ENCODE assay signal across 8 mouse cellular contexts in genomic region chr2:52425523-52425795, GRCm38 (mm10). TPM values are rescaled to one million over a fixed set of nuclear protein-coding genes. Genes with fewer than 3 reads are reported as not detected.
DNase-seq lines count a peak whose midpoint lies in the region; ATAC-seq lines count a peak whose summit lies in the region.

No protein-coding gene starts in this region.

- no peak for ATAC-seq in heart, embryonic 15.5 days (replicated peaks; ENCODE audit: insufficient number of reproducible peaks, insufficient read depth, low FRiP score, low read depth)
- ATAC-seq in hindbrain, embryonic 16.5 days, result no peak
- no peak for ATAC-seq in midbrain, embryonic 13.5 days

- no peak for DNase-seq in heart, postnatal 14 days
- no peak for DNase-seq in gastrocnemius, adult 18-20 months (ENCODE audit: low spot score)
- DNase-seq in urinary bladder, postnatal 25 days (ENCODE audit: low spot score), result no peak
- no peak for DNase-seq in adrenal gland, postnatal 14 days

- no peaks in the 10 kb centered on the region for H3K36me3 ChIP-seq in heart, embryonic 15.5 days
- H3K36me3 ChIP-seq in hindbrain, embryonic 16.5 days (ENCODE audit: control insufficient read depth, insufficient read depth, low read length), result no peaks in the 10 kb centered on the region
- no peaks in the 10 kb centered on the region for H3K36me3 ChIP-seq in midbrain, embryonic 13.5 days

- peaks cover 21% of the 10 kb centered on the region for H3K4me1 ChIP-seq in heart, embryonic 15.5 days (replicated peaks)
- H3K4me1 ChIP-seq in brown adipose tissue, adult 24 weeks (ENCODE audit: control insufficient read depth, insufficient read depth, insufficient read length, low read length), result peaks cover 12% of the 10 kb centered on the region
- peaks cover 26% of the 10 kb centered on the region for H3K4me1 ChIP-seq in hindbrain, embryonic 16.5 days (ENCODE audit: control insufficient read depth, insufficient read depth, low read depth, low read length)
- peaks cover 32% of the 10 kb centered on the region for H3K4me1 ChIP-seq in midbrain, embryonic 13.5 days (replicated peaks)

- H3K4me3 ChIP-seq in heart, embryonic 15.5 days, result peak overlapping the region; percentile 91
- peak overlapping the region; percentile 76 for H3K4me3 ChIP-seq in brown adipose tissue, adult 24 weeks (ENCODE audit: insufficient read depth, low read depth, low read length)
- peak overlapping the region; percentile 98 for H3K4me3 ChIP-seq in hindbrain, embryonic 16.5 days (ENCODE audit: low read length)
- H3K4me3 ChIP-seq in midbrain, embryonic 13.5 days (replicated peaks), result peak overlapping the region; percentile 95

- H3K9ac ChIP-seq in heart, embryonic 15.5 days, result peak overlapping the region; percentile 60
- H3K9ac ChIP-seq in hindbrain, embryonic 16.5 days (ENCODE audit: low read depth, low read length), result peak overlapping the region; percentile 93
- peak overlapping the region; percentile 96 for H3K9ac ChIP-seq in midbrain, embryonic 13.5 days (replicated peaks)

- H3K27me3 ChIP-seq in heart, embryonic 15.5 days, result no peaks in the 10 kb centered on the region
- no peaks in the 10 kb centered on the region for H3K27me3 ChIP-seq in hindbrain, embryonic 16.5 days (replicated peaks; ENCODE audit: control insufficient read depth, insufficient read depth, low read length)
- H3K27me3 ChIP-seq in midbrain, embryonic 13.5 days, result peaks cover 5% of the 10 kb centered on the region; the same call in 1 of the 2 replicates

- no peaks in the 10 kb centered on the region for H3K9me3 ChIP-seq in heart, embryonic 15.5 days (replicated peaks)
- H3K9me3 ChIP-seq in hindbrain, embryonic 16.5 days (ENCODE audit: control insufficient read depth, low read length), result no peaks in the 10 kb centered on the region
- no peaks in the 10 kb centered on the region for H3K9me3 ChIP-seq in midbrain, embryonic 13.5 days

- WGBS in heart, embryonic 15.5 days, result 21% methylated on average over 10 of the region's 10 CpGs
- 27% methylated on average over 10 of the region's 10 CpGs for WGBS in hindbrain, embryonic 16.5 days
- WGBS in midbrain, embryonic 13.5 days, result 27% methylated on average over 10 of the region's 10 CpGs

- H3K4me2 ChIP-seq in heart, embryonic 15.5 days, result peak overlapping the region; percentile 67
- H3K4me2 ChIP-seq in hindbrain, embryonic 16.5 days (ENCODE audit: low read length), result peak overlapping the region; percentile 70
- H3K4me2 ChIP-seq in midbrain, embryonic 13.5 days (replicated peaks), result peak overlapping the region; percentile 65

- intact Hi-C loops in heart, postnatal 14 days (cut with DNase I), result loop anchor here (2.0 to 5.0 kb wide), 2 partner anchors 152 to 165 kb away; no protein-coding TSS in a partner anchor

- H3K27ac ChIP-seq in heart, embryonic 15.5 days, result peak overlapping the region; percentile 80
- H3K27ac ChIP-seq in brown adipose tissue, adult 24 weeks (replicated peaks; ENCODE audit: low read depth, low read length), result peak overlapping the region; percentile 78
- peak overlapping the region; percentile 67 for H3K27ac ChIP-seq in hindbrain, embryonic 16.5 days (ENCODE audit: low read depth, low read length)
- H3K27ac ChIP-seq in midbrain, embryonic 13.5 days, result no peak overlapping the region

RNA-seq across cellular contexts. Expression of gene Arl5a, which starts 0.8 kb away (rescaled TPM):
- 42.2 and 45.2 TPM in 2 replicates for polyA plus RNA-seq in heart, embryonic 15.5 days (2015; fragmentation: Nextera tagmentation; extraction: Ambion mirVana)
- 10 to 100 TPM; 33.6 to 36.4 TPM for total RNA-seq in heart, postnatal 14 days (2021)
- polyA plus RNA-seq in brown adipose tissue, adult 24 weeks (2012; ENCODE audit: insufficient read depth, insufficient read length, missing spikeins), result 29.5 and 36.8 TPM in 2 replicates
- polyA plus RNA-seq in hindbrain, embryonic 16.5 days (2015; fragmentation: Nextera tagmentation; extraction: Ambion mirVana), result 25.8 and 39.3 TPM in 2 replicates
- 39.2 and 43.3 TPM in 2 replicates for polyA plus RNA-seq in midbrain, embryonic 13.5 days (2015; fragmentation: Nextera tagmentation; extraction: Ambion mirVana)
- total RNA-seq in gastrocnemius, adult 18-20 months (2021), result 10 to 100 TPM; 31.5 to 32.0 TPM
- 48.4 and 49.6 TPM in 2 replicates for total RNA-seq in adrenal gland, postnatal 14 days (2021)

RNA-seq across cellular contexts. Expression of gene Neb, which starts 47.2 kb away (rescaled TPM):
- polyA plus RNA-seq in heart, embryonic 15.5 days (2015; fragmentation: Nextera tagmentation; extraction: Ambion mirVana), result 2.5 and 3.9 TPM in 2 replicates
- total RNA-seq in heart, postnatal 14 days (2021), result 1 to 10 TPM; 2.5 to 2.8 TPM
- 9.7 and 25.7 TPM in 2 replicates for polyA plus RNA-seq in brown adipose tissue, adult 24 weeks (2012; ENCODE audit: insufficient read depth, insufficient read length, missing spikeins)
- 0.76 and 8.8 TPM in 2 replicates for polyA plus RNA-seq in hindbrain, embryonic 16.5 days (2015; fragmentation: Nextera tagmentation; extraction: Ambion mirVana)
- polyA plus RNA-seq in midbrain, embryonic 13.5 days (2015; fragmentation: Nextera tagmentation; extraction: Ambion mirVana), result 0.62 and 0.73 TPM in 2 replicates
- 1,000 to 10,000 TPM; 5,308 to 5,533 TPM for total RNA-seq in gastrocnemius, adult 18-20 months (2021)
- 1.2 and 1.4 TPM in 2 replicates for total RNA-seq in adrenal gland, postnatal 14 days (2021)
